Mouse (Mus musculus) cerebellum, postnatal 10 days (tissue): ENCODE data around the gene E130114P18Rik.

ENCODE experiments used
- DNase-seq, 2 experiments: peaks; one replicate each; pipeline ENCODE4 v3.0.0; 2021; ENCODE audit warnings: mixed read lengths in 2 of 2

The E130114P18Rik gene

GRCm38 (mm10) chr4:97640385-97640784 is 137.5 kb downstream of the E130114P18Rik start:
- DNase-seq, result no peak

GRCm38 (mm10) chr4:97636569-97636968 is 141.3 kb downstream of the E130114P18Rik start:
- no peak for DNase-seq

- peak in 1 of 2 experiments; percentile 27 for DNase-seq
Observed at GRCm38 (mm10) chr4:97635757-97636292, 142.1 kb downstream of the E130114P18Rik start.

- no peak for DNase-seq
Observed at GRCm38 (mm10) chr4:97635296-97635755, 142.6 kb downstream of the E130114P18Rik start.

- peak; percentile 67 to 73 for DNase-seq
Observed at GRCm38 (mm10) chr4:97628881-97629605, 148.8 kb downstream of the E130114P18Rik start.

GRCm38 (mm10) chr4:97626002-97626720 is 151.7 kb downstream of the E130114P18Rik start:
- DNase-seq, result peak; percentile 61 to 74

- peak; percentile 59 to 66 for DNase-seq
Observed at GRCm38 (mm10) chr4:97623165-97623564, 154.7 kb downstream of the E130114P18Rik start.

- no peak for DNase-seq
Observed at GRCm38 (mm10) chr4:97621731-97622130, 156.1 kb downstream of the E130114P18Rik start.

- peak; percentile 76 to 88 for DNase-seq
Observed at GRCm38 (mm10) chr4:97620409-97620808, 157.5 kb downstream of the E130114P18Rik start.

GRCm38 (mm10) chr4:97618668-97619373 is 159.1 kb downstream of the E130114P18Rik start:
- DNase-seq, result peak; percentile 77 to 85

GRCm38 (mm10) chr4:97615031-97615430 is 162.8 kb downstream of the E130114P18Rik start:
- no peak for DNase-seq

- peak; percentile 95 to 96 for DNase-seq
Observed at GRCm38 (mm10) chr4:97611251-97611847, 166.5 kb downstream of the E130114P18Rik start.

- peak; percentile 90 to 94 for DNase-seq
Observed at GRCm38 (mm10) chr4:97609831-97610727, 167.8 kb downstream of the E130114P18Rik start.

GRCm38 (mm10) chr4:97609329-97609728 is 168.5 kb downstream of the E130114P18Rik start:
- DNase-seq, result no peak

GRCm38 (mm10) chr4:97608728-97609127 is 169.2 kb downstream of the E130114P18Rik start:
- peak; percentile 73 to 80 for DNase-seq

GRCm38 (mm10) chr4:97608134-97608533 is 169.7 kb downstream of the E130114P18Rik start:
- DNase-seq, result no peak

GRCm38 (mm10) chr4:97607169-97607568 is 170.7 kb downstream of the E130114P18Rik start:
- no peak for DNase-seq

- DNase-seq, result no peak
Observed at GRCm38 (mm10) chr4:97606524-97606923, 171.4 kb downstream of the E130114P18Rik start.

- DNase-seq, result peak; percentile 88 to 94
Observed at GRCm38 (mm10) chr4:97602579-97602978, 175.3 kb downstream of the E130114P18Rik start.

- DNase-seq, result peak; percentile 44 to 67
Observed at GRCm38 (mm10) chr4:97600875-97601835, 176.7 kb downstream of the E130114P18Rik start.
